Mouse (Mus musculus) C2C12 (cell line): ENCODE results near the gene Atp5b.

Experiments
- CTCF ChIP-seq: IDR thresholded peaks from one replicate; pipeline ENCODE4 v1.5.1; 2011; ENCODE audit not compliant: control insufficient read depth, insufficient read depth, insufficient read length
- MAX ChIP-seq: IDR thresholded peaks from one replicate; pipeline ENCODE4 v1.6.1; 2011; ENCODE audit warnings: mild to moderate bottlenecking, control low read depth
- MYOG ChIP-seq: IDR thresholded peaks from one replicate; pipeline ENCODE4 v1.6.1; 2011; ENCODE audit not compliant: control insufficient read depth, insufficient read length; ENCODE audit errors: extremely low read depth
- USF1 ChIP-seq: IDR thresholded peaks from one replicate; pipeline ENCODE4 v1.6.1; 2011; ENCODE audit warnings: low read depth, mild to moderate bottlenecking, control low read depth, moderate library complexity

DNA sequence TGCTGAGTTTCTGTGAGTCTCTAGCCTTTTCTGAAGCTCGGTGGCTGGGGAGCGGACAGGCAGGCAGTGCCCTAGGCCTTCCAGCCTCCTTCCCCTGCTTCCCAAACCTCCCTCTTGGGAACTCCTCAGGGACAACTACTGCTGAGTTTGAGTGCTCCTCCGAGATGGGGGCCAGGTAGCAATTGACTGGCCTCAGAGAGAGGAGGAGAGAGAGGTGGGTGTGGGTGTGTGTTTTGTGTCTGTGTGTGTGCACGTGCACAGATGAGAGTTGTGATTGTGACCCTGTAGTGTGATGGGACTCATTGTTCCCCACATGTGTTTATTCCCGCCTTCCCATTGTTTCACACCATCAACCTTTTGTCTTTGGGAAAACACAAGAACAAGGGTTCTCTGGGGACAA, 44.4 kb downstream of the Atp5b start:
- TF ChIP-seq CTCF: no peak
- no peak for TF ChIP-seq MYOG
- TF ChIP-seq MAX: no peak
- TF ChIP-seq USF1: no peak
